Mouse (Mus musculus) right cerebral cortex, adult 2 months (tissue): ENCODE results near the gene Tenm2.

Experiments
- DNase-seq, 2 experiments: peaks; one replicate each; pipeline ENCODE4 v3.0.0; 2021 to 2022; ENCODE audit warnings: low spot score in 2 of 2

The Tenm2 gene

GRCm38 (mm10) chr11:36484466-36485069, 751.2 kb downstream of the Tenm2 start:
- peak; percentile 53 to 65 for DNase-seq

GRCm38 (mm10) chr11:36482136-36482535, 753.6 kb downstream of the Tenm2 start:
- no peak for DNase-seq

- DNase-seq = no peak
Observed at GRCm38 (mm10) chr11:36481524-36481923, 754.2 kb downstream of the Tenm2 start.

GRCm38 (mm10) chr11:36481086-36481485, 754.7 kb downstream of the Tenm2 start:
- no peak for DNase-seq

- DNase-seq = no peak
Observed at GRCm38 (mm10) chr11:36469811-36470551, 765.8 kb downstream of the Tenm2 start.

- DNase-seq = no peak
Observed at GRCm38 (mm10) chr11:36458451-36458850, 777.3 kb downstream of the Tenm2 start.

GRCm38 (mm10) chr11:36454076-36454475, 781.7 kb downstream of the Tenm2 start:
- DNase-seq = no peak

GRCm38 (mm10) chr11:36452436-36452835, 783.3 kb downstream of the Tenm2 start:
- no peak for DNase-seq

GRCm38 (mm10) chr11:36446351-36446750, 789.4 kb downstream of the Tenm2 start:
- DNase-seq = no peak

- no peak for DNase-seq
Observed at GRCm38 (mm10) chr11:36443821-36444220, 791.9 kb downstream of the Tenm2 start.

- DNase-seq = no peak
Observed at GRCm38 (mm10) chr11:36441801-36442200, 794.0 kb downstream of the Tenm2 start.

- no peak for DNase-seq
Observed at GRCm38 (mm10) chr11:36436251-36436650, 799.5 kb downstream of the Tenm2 start.

- DNase-seq = no peak
Observed at GRCm38 (mm10) chr11:36428947-36429346, 806.8 kb downstream of the Tenm2 start.

- DNase-seq = no peak
Observed at GRCm38 (mm10) chr11:36424959-36425358, 810.8 kb downstream of the Tenm2 start.

- DNase-seq = no peak
Observed at GRCm38 (mm10) chr11:36420047-36420446, 815.7 kb downstream of the Tenm2 start.

- DNase-seq = no peak
Observed at GRCm38 (mm10) chr11:36415244-36415643, 820.5 kb downstream of the Tenm2 start.

GRCm38 (mm10) chr11:36410881-36411280, 824.9 kb downstream of the Tenm2 start:
- no peak for DNase-seq

- no peak for DNase-seq
Observed at GRCm38 (mm10) chr11:36395803-36396710, 839.7 kb downstream of the Tenm2 start.

GRCm38 (mm10) chr11:36384696-36385095, 851.1 kb downstream of the Tenm2 start:
- no peak for DNase-seq

- DNase-seq = no peak
Observed at GRCm38 (mm10) chr11:36371814-36372213, 864.0 kb downstream of the Tenm2 start.

GRCm38 (mm10) chr11:36365067-36365466, 870.7 kb downstream of the Tenm2 start:
- no peak for DNase-seq

GRCm38 (mm10) chr11:36364441-36364840, 871.3 kb downstream of the Tenm2 start:
- no peak for DNase-seq
